Mouse (Mus musculus) c-Kit-negative CD71-positive TER-119-positive erythroid progenitor cells, embryonic 14.5 days (primary cell): Measurements from ENCODE around the gene Atp6v1g2.
"Not testable (repeated sequence)": the region's sequence is repeated elsewhere in the genome, so short reads cannot be mapped to it uniquely, and the experiment has no call there.

Source experiments
- DNase-seq: peaks from one replicate; pipeline ENCODE4 v3.0.0-alpha.2; 2013; ENCODE audit warnings: low read depth, low spot score

The Atp6v1g2 gene

DNA sequence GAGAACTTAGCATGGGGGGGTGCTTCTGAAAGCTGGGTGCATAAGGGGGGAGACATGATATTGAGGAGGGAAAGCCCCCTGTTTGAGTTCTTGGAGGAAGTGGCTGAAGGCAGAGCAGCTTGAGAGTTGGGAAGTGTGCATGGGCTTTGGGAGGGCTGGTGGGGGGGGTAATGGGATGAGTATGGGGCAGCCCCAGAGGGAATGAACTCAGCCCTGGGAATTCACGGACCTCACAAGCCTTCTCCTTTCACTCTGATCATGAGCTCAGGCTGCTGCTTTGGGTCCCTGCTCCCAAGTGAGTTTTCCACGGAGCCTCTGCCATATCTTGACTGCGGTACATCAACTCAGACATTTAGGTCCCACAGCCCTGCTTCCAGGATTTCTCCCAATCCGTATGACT lies 31.0 kb upstream of the Atp6v1g2 start:
- DNase-seq: no peak

DNA sequence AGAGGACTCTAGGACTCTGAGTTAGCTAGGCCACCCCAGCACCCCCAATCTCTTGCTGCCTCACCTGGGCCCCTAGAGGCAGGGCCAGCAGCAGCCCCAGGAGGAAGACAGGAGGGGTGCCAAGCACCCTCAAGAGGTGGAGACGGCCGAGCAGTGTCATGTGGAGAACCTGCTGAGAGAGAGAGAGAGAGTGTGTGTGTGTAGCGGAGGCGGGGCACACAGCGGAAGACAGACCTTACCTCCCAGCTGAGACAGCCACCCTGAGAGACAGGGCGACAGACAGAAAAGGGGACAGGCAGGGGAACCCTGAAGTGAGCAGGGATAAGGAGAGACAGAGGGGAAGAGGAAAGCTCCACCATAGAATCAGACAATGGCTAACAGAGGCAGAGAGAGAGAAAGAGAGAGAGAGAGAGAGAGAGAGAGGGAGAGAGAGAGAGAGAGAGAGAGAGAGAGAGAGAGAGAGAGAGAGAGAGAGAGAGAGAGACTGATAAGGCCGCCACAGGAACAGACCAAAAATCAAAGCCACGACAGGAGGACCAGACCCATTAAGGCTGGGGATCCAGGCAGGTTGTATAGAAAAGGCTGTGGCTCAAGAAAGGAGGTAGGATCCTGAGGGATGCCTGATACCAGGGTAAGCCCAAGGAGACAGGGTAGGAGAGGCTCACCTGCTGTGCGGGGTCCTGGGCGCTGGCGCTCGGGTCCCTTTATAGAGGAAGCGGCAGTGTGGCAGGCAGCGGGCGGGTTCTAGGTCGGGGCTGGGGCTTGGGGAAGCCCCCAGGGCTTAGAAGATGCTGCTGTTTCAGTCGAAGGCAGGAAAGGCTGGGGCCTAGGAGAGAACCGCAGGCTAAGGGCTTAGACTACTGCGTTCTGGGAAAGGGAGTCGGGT lies 28.7 kb upstream of the Atp6v1g2 start, which contains the start of gene Lta:
Gene Lta, minus strand, starts transcription at position 858 of the 886 bp plus-strand sequence.
- no peak for DNase-seq

DNA sequence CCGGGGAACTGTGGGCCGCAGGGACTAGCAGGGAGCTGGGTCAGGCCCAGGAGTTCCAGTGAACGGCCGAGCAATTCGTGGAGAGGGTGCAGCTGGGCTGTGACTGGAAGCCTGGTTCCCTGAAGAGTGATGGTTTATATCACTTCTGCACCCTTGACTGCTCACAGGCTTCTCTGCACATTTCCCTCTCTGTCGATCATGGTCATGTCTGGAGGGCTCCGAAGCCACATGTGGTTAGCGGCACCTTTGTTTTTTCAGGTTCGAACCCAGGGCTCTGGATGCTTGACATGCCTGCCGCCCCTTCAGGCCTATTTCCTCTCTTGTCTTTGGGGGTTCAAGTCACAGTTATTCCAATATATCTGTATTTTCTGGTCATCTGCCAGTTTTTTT lies 28.1 kb upstream of the Atp6v1g2 start:
- no peak for DNase-seq

GRCm38 (mm10) chr17:35209785-35210535 lies 23.5 kb upstream of the Atp6v1g2 start:
- no peak for DNase-seq

- no peak for DNase-seq
Measured at GRCm38 (mm10) chr17:35210593-35210992, 22.9 kb upstream of the Atp6v1g2 start.

DNA sequence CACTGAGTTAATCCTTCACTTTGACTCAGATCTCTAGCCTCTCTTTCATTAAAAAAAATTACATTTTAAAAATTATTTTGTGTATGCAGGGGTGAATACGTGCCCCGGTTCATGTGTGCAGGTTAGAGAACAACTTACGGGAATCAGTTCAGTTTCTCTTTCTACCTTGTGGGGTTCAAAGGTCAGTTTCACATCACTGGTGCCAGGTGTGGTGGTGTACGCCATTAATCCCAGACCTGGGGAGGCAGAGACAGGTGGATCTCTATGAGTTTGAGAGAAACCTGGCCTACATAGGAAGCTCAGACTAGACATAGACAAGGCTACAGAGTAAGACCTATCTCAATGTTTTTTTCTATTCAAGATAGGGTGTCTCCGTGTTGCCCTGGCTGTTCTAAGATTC lies 20.4 kb upstream of the Atp6v1g2 start:
- DNase-seq: no peak

GRCm38 (mm10) chr17:35218516-35219193 lies 14.8 kb upstream of the Atp6v1g2 start:
- DNase-seq: no peak

DNA sequence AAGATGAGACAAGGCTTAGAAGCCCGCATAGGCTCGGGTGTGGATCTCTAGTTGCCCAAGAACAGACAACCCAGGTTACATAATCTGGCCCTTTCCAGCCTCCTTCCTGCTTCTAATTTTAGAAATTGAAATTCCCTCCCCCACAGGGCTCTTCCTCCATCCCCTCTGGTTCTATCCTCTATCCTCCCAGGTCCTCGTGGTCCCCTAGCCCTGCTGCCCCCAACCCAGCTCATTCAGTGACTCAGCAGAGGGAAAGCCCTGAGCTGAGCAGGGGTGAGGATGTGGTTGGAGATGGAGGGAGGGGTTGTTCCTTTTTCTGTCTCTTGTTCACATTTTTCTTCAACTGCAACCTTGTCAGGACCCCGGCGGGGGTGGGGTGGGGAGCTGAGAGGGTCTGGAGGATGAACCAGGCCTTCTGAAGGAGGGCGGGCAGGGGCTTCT lies 13.8 kb upstream of the Atp6v1g2 start:
- no peak for DNase-seq

GRCm38 (mm10) chr17:35220156-35220952 lies 13.1 kb upstream of the Atp6v1g2 start, which contains the start of gene Gm16181:
Gene Gm16181, plus strand, starts transcription at chr17:35220834.
- no peak for DNase-seq

GRCm38 (mm10) chr17:35222299-35222698 lies 11.2 kb upstream of the Atp6v1g2 start:
- no peak for DNase-seq

GRCm38 (mm10) chr17:35224641-35225040 lies 8.8 kb upstream of the Atp6v1g2 start:
- no peak for DNase-seq

- no peak for DNase-seq
Measured at GRCm38 (mm10) chr17:35225456-35225855, 8.0 kb upstream of the Atp6v1g2 start.

- DNase-seq: no peak
Measured at GRCm38 (mm10) chr17:35226561-35227046, 6.9 kb upstream of the Atp6v1g2 start.

DNA sequence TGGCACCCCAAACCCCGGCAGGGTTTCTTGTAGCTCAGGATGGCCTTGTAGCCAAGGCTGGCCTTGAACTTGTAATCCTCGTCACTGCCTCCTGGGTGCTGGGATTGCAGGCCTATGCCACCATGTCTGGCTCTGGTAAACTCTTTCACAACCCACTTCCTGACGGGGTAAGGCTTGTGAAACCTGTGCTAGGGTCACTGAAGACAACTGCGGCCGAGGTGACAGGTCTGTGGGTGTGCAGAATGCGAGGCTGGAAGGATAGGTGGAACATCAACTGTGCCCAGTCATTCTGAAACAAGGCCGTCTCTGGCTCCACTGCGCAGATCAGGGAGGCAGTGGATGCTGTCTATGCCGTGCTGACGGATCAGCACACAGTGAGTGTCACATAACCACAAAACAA lies 2.4 kb upstream of the Atp6v1g2 start:
- DNase-seq: no peak

GRCm38 (mm10) chr17:35232043-35232442 lies 1.4 kb upstream of the Atp6v1g2 start:
- DNase-seq: peak; percentile 57

GRCm38 (mm10) chr17:35232659-35233058 lies 801 bp upstream of the Atp6v1g2 start:
- DNase-seq: no peak

- not testable (repeated sequence) for DNase-seq
Measured at GRCm38 (mm10) chr17:35234090-35234489, 630 bp downstream of the Atp6v1g2 start.

- DNase-seq: no peak
Measured at GRCm38 (mm10) chr17:35234903-35235302, 1.4 kb downstream of the Atp6v1g2 start.

- peak; percentile 72 for DNase-seq
Measured at GRCm38 (mm10) chr17:35235614-35236389, 2.3 kb downstream of the Atp6v1g2 start, which contains the start of gene Nfkbil1. Gene Nfkbil1, minus strand, starts transcription at chr17:35235792.

DNA sequence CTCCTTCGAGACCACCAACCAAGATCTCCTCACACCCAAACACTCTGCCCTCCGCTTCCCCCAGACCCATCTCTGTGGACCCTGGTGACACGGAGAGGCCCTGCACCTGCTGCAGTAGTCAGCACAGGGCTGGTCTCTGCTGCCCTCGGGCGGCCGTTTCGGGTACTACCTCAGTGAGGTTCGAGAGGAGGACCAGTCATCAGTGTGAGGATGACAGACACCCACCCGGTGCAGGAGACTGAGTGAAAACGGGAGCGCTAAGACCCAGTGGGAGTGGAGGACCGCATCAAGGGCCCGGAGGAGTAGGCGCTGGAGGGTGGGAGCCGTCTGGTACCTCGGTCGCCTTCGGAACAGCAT lies 2.9 kb downstream of the Atp6v1g2 start:
- peak; percentile 86 for DNase-seq
